Comparison of ENCODE assay signal across 8 mouse cellular contexts in genomic region chr17:57264972-57265945, GRCm38 (mm10). TPM values are rescaled to one million over a fixed set of nuclear protein-coding genes. Genes with fewer than 3 reads are reported as not detected.
DNase-seq lines count a peak whose midpoint lies in the region; ATAC-seq lines count a peak whose summit lies in the region.

No protein-coding gene starts in this region.

- intact Hi-C loops in heart, postnatal 10 days (cut with DNase I): no loop called here

- peak overlapping the region; percentile 24; the same call in 1 of the 2 replicates for H3K4me3 ChIP-seq in forebrain, embryonic 10.5 days
- H3K4me3 ChIP-seq in forebrain, embryonic 12.5 days (replicated peaks): no peak overlapping the region
- H3K4me3 ChIP-seq in stomach, embryonic 15.5 days (replicated peaks): no peak overlapping the region; the same call in 1 of the 2 replicates

- ATAC-seq in forebrain, embryonic 12.5 days (ENCODE audit: low FRiP score): no peak; the same call in 1 of the 2 replicates
- peak; percentile 91 for ATAC-seq in megakaryocyte progenitor cell, adult 5-6 weeks (replicated peaks; ENCODE audit: poor library complexity)
- peak; percentile 86 for ATAC-seq in stomach, embryonic 15.5 days (ENCODE audit: insufficient read depth, low FRiP score, low read depth)

- H3K9me3 ChIP-seq in forebrain, embryonic 10.5 days: no peaks in the 10 kb centered on the region
- no peaks in the 10 kb centered on the region for H3K9me3 ChIP-seq in forebrain, embryonic 12.5 days
- H3K9me3 ChIP-seq in stomach, embryonic 15.5 days: no peaks in the 10 kb centered on the region

- H3K9ac ChIP-seq in forebrain, embryonic 12.5 days: no peak overlapping the region
- no peak overlapping the region for H3K9ac ChIP-seq in stomach, embryonic 15.5 days

- no peak overlapping the region for H3K27ac ChIP-seq in forebrain, embryonic 10.5 days
- no peak overlapping the region for H3K27ac ChIP-seq in forebrain, embryonic 12.5 days
- no peak overlapping the region; the same call in 1 of the 2 replicates for H3K27ac ChIP-seq in stomach, embryonic 15.5 days

- no peaks in the 10 kb centered on the region for H3K27me3 ChIP-seq in forebrain, embryonic 10.5 days (ENCODE audit: poor library complexity, severe bottlenecking)
- H3K27me3 ChIP-seq in forebrain, embryonic 12.5 days: 0 out of 2 replicates have a peak, but pooled peaks cover 3% of the 10 kb centered on the region
- H3K27me3 ChIP-seq in stomach, embryonic 15.5 days (replicated peaks): no peaks in the 10 kb centered on the region

- H3K4me2 ChIP-seq in forebrain, embryonic 12.5 days: no peak overlapping the region; the same call in 1 of the 2 replicates
- peak overlapping the region; percentile 42 for H3K4me2 ChIP-seq in stomach, embryonic 15.5 days

- DNase-seq in forebrain, embryonic 10.5 days (ENCODE audit: extremely low spot score, low spot score): peak; percentile 23
- DNase-seq in c-Kit-negative CD71-positive TER-119-positive erythroid progenitor cells, embryonic 14.5 days (ENCODE audit: low read depth, low spot score): peak; percentile 36
- peak; percentile 65 for DNase-seq in fat pad, adult 2 months (ENCODE audit: extremely low read depth, low read depth, low spot score)
- DNase-seq in heart, postnatal 10 days: peak; percentile 74
- peak; percentile 87 for DNase-seq in large intestine, adult 2 months (ENCODE audit: low read depth, low spot score)

- H3K4me1 ChIP-seq in forebrain, embryonic 10.5 days: peaks cover 15% of the 10 kb centered on the region
- H3K4me1 ChIP-seq in forebrain, embryonic 12.5 days: peaks cover 5% of the 10 kb centered on the region; the same call in 1 of the 2 replicates
- H3K4me1 ChIP-seq in stomach, embryonic 15.5 days: peaks cover 12% of the 10 kb centered on the region

- peaks cover 45% of the 10 kb centered on the region for H3K36me3 ChIP-seq in forebrain, embryonic 10.5 days (replicated peaks)
- peaks cover 40% of the 10 kb centered on the region for H3K36me3 ChIP-seq in forebrain, embryonic 12.5 days (replicated peaks)
- H3K36me3 ChIP-seq in stomach, embryonic 15.5 days: peaks cover 15% of the 10 kb centered on the region; the same call in 1 of the 2 replicates

- 27% methylated on average over 21 of the region's 22 CpGs for WGBS in forebrain, embryonic 10.5 days
- WGBS in forebrain, embryonic 12.5 days: 28% methylated on average over 21 of the region's 22 CpGs
- 28% methylated on average over 22 of the region's 22 CpGs for WGBS in large intestine, adult 2 months
- WGBS in stomach, embryonic 15.5 days: 28% methylated on average over 22 of the region's 22 CpGs

RNA-seq across cellular contexts. Expression of gene Vav1, which starts 13.6 kb away (rescaled TPM):
- 1.4 and 1.7 TPM in 2 replicates for polyA plus RNA-seq in forebrain, embryonic 10.5 days (2016; fragmentation: Nextera tagmentation; extraction: Ambion mirVana)
- polyA plus RNA-seq in forebrain, embryonic 12.5 days (2016; fragmentation: Nextera tagmentation; extraction: Ambion mirVana): 1.2 and 1.4 TPM in 2 replicates
- 1 to 10 TPM; 1.4 to 2.3 TPM for total RNA-seq in heart, postnatal 10 days (2021)
- polyA plus RNA-seq in large intestine, adult 2 months (2012; rRNA removed): 8.8 and 9.4 TPM in 2 replicates
- 79.5 and 87.2 TPM in 2 replicates for total RNA-seq in megakaryocyte progenitor cell, adult 5-6 weeks (2015)
- 286 and 303 TPM in 2 replicates for total RNA-seq in megakaryocyte progenitor cell, adult 5-6 weeks (2017)
- polyA plus RNA-seq in stomach, embryonic 15.5 days (2015; fragmentation: Nextera tagmentation; extraction: Ambion mirVana): 4.1 and 4.4 TPM in 2 replicates

RNA-seq across cellular contexts. Expression of gene Trip10, which starts 16.0 kb away (rescaled TPM):
- 43.8 and 49.9 TPM in 2 replicates for polyA plus RNA-seq in forebrain, embryonic 10.5 days (2016; fragmentation: Nextera tagmentation; extraction: Ambion mirVana)
- 26.2 and 27.1 TPM in 2 replicates for polyA plus RNA-seq in forebrain, embryonic 12.5 days (2016; fragmentation: Nextera tagmentation; extraction: Ambion mirVana)
- total RNA-seq in heart, postnatal 10 days (2021): 10 to 100 TPM; 57.8 to 72.1 TPM
- polyA plus RNA-seq in large intestine, adult 2 months (2012; rRNA removed): 26.4 and 28.5 TPM in 2 replicates
- 3.5 and 3.6 TPM in 2 replicates for total RNA-seq in megakaryocyte progenitor cell, adult 5-6 weeks (2015)
- total RNA-seq in megakaryocyte progenitor cell, adult 5-6 weeks (2017): 7.9 and 8.5 TPM in 2 replicates
- polyA plus RNA-seq in stomach, embryonic 15.5 days (2015; fragmentation: Nextera tagmentation; extraction: Ambion mirVana): 43.1 and 43.7 TPM in 2 replicates

RNA-seq across cellular contexts. Expression of gene Gpr108, which starts 17.0 kb away (rescaled TPM):
- polyA plus RNA-seq in forebrain, embryonic 10.5 days (2016; fragmentation: Nextera tagmentation; extraction: Ambion mirVana): 22.7 and 22.8 TPM in 2 replicates
- 20.1 and 20.9 TPM in 2 replicates for polyA plus RNA-seq in forebrain, embryonic 12.5 days (2016; fragmentation: Nextera tagmentation; extraction: Ambion mirVana)
- total RNA-seq in heart, postnatal 10 days (2021): 10 to 100 TPM; 26.5 TPM
- 43.2 and 58.0 TPM in 2 replicates for polyA plus RNA-seq in large intestine, adult 2 months (2012; rRNA removed)
- 21.5 and 22.6 TPM in 2 replicates for total RNA-seq in megakaryocyte progenitor cell, adult 5-6 weeks (2015)
- total RNA-seq in megakaryocyte progenitor cell, adult 5-6 weeks (2017): 22.5 and 24.4 TPM in 2 replicates
- 41.4 and 44.3 TPM in 2 replicates for polyA plus RNA-seq in stomach, embryonic 15.5 days (2015; fragmentation: Nextera tagmentation; extraction: Ambion mirVana)

RNA-seq across cellular contexts. Expression of gene C3, which starts 37.3 kb away (rescaled TPM):
- polyA plus RNA-seq in forebrain, embryonic 10.5 days (2016; fragmentation: Nextera tagmentation; extraction: Ambion mirVana): 0.30 TPM in 1 of 2 replicates, not detected in the other
- polyA plus RNA-seq in forebrain, embryonic 12.5 days (2016; fragmentation: Nextera tagmentation; extraction: Ambion mirVana): 0.04 and 0.14 TPM in 2 replicates
- total RNA-seq in heart, postnatal 10 days (2021): 10 to 100 TPM; 42.3 to 66.3 TPM
- polyA plus RNA-seq in large intestine, adult 2 months (2012; rRNA removed): 72.7 and 75.6 TPM in 2 replicates
- total RNA-seq in megakaryocyte progenitor cell, adult 5-6 weeks (2015): 164 and 202 TPM in 2 replicates
- 211 and 263 TPM in 2 replicates for total RNA-seq in megakaryocyte progenitor cell, adult 5-6 weeks (2017)
- polyA plus RNA-seq in stomach, embryonic 15.5 days (2015; fragmentation: Nextera tagmentation; extraction: Ambion mirVana): 9.5 and 20.2 TPM in 2 replicates

Comparison
In these comparisons a context has a peak if more than half of its experiments do, and no peak if none do; other contexts are left out.
1. DNase-seq: peak in every context shown above with its lines; median percentile 87 in large intestine, adult 2 months; 74 in heart, postnatal 10 days; 65 in fat pad, adult 2 months; 36 in c-Kit-negative CD71-positive TER-119-positive erythroid progenitor cells, embryonic 14.5 days; 23 in forebrain, embryonic 10.5 days.